Mouse (Mus musculus): ENCODE data around the gene Vmn1r132.
"Not testable (repeated sequence)": the region's sequence is repeated elsewhere in the genome, so short reads cannot be mapped to it uniquely, and the experiment has no call there.

The Vmn1r132 gene

GRCm38 (mm10) chr7:21613792-21614191 lies at the start of gene Vmn1r132:
TSS of gene Vmn1r132 (plus strand) at chr7:21614092.
- not testable (repeated sequence) for DNase-seq (ENCODE audit: extremely low read depth, low read depth)

All from MEL-GATA-1-ER (cell line).